Mouse (Mus musculus): Measurements from ENCODE around the gene Gm3893. TPM values are rescaled to one million over a fixed set of nuclear protein-coding genes. Genes with fewer than 3 reads are reported as not detected.
"Not testable (repeated sequence)": the region's sequence is repeated elsewhere in the genome, so short reads cannot be mapped to it uniquely, and the experiment has no call there.

Gm3893 gene
- total RNA-seq (2021) = not detected

DNA sequence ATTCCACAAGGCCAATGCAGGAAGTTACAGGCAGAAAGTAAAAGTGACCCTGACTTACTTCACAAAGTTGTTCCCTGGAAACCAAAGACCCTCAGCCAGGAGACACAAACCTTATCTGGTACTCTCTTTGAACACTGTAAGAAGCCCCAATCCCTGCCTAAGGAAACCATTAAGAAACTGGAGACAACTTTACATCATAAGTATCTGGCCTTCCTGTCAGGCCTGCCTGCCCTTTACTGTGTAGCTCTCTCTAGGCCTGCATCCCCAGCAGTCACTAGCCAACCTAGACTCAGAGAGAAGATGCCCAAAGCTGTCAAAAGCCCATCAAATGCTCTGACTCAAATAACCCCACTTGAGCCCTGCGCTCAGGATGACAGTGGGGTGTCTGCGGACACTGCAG lies at the start of gene Gm3893:
Gene Gm3893, plus strand, starts transcription at position 301 of the 400 bp plus-strand sequence.
- DNase-seq (ENCODE audit: low spot score in 2 of 2); intact Hi-C loops (cut with DNase I): not testable (repeated sequence)

- DNase-seq (ENCODE audit: low spot score in 2 of 2); intact Hi-C loops (cut with DNase I): not testable (repeated sequence)
Measured at GRCm38 (mm10) chr4:42114517-42114916, 23.5 kb downstream of the Gm3893 start, which contains the start of gene Gm13304. Gene Gm13304 (plus strand): TSS chr4:42114817.

Other genes starting within 250 kb of the Gm3893 start
- not detected for gene Gm21541, start 187.6 kb upstream of the Gm3893 start, total RNA-seq (2021)
- gene Gm20878, start 149.6 kb upstream of the Gm3893 start, total RNA-seq (2021) = 10 to 100 TPM; 48.2 to 53.7 TPM
- 1 to 10 TPM; 4.7 to 5.0 TPM for gene Fam205a4, start 125.1 kb upstream of the Gm3893 start, total RNA-seq (2021)
- 1 to 10 TPM; 6.1 to 6.4 TPM for gene Gm21093, start 56.5 kb upstream of the Gm3893 start, total RNA-seq (2021)
- 10 to 100 TPM; 22.3 to 26.4 TPM for gene Gm13304, start 23.6 kb downstream of the Gm3893 start, total RNA-seq (2021)
- gene Gm13306, start 62.2 kb downstream of the Gm3893 start, total RNA-seq (2021) = 10 to 100 TPM; 34.1 to 60.6 TPM
- 1 to 10 TPM in 1 of 2 experiments, not detected in 1; 1.5 TPM for gene Gm13305, start 77.4 kb downstream of the Gm3893 start, total RNA-seq (2021)
- 10 to 100 TPM in 1 of 2 experiments, 1 to 10 TPM in 1; 7.7 to 10.5 TPM for gene Gm10600, start 149.4 kb downstream of the Gm3893 start, total RNA-seq (2021)
- gene Ccl21b, start 164.6 kb downstream of the Gm3893 start, total RNA-seq (2021) = not detected
- not detected for gene Gm21953, start 203.1 kb downstream of the Gm3893 start, total RNA-seq (2021)
- gene Fam205a3, start 227.1 kb downstream of the Gm3893 start, total RNA-seq (2021) = not detected